Mouse (Mus musculus) ES-E14 (cell line): ENCODE measurements around the gene Tsga10ip.

ENCODE experiments used
- ZC3H11A ChIP-seq: IDR thresholded peaks from 2 replicates; pipeline ENCODE4 v1.6.1; 2012; ENCODE audit warnings: low read depth, mild to moderate bottlenecking, inconsistent platforms, low read length, borderline replicate concordance
- ZNF384 ChIP-seq: IDR thresholded peaks from 2 replicates; pipeline ENCODE4 v1.6.1; 2012; ENCODE audit warnings: low read depth, low read length, inconsistent platforms

DNA sequence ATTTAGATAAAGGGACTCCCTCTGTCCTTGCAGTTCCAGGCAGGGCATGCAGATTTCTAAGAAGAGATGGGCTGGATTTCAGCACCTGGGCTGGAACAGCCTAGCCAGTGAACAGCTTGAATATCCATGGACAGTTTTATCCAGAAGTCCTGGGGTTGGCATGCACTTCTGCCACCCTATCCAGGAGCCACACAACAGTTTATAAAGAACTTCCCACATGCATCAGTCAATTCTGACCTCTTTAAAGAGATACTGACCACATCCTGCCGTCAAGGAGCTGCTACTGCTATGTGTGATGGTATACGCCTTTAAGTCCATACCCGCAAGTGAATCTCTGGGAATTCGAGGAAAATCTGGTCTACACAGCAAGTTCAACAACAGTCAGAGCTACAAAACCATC lies 26.9 kb upstream of the Tsga10ip start:
- no peak for TF ChIP-seq ZNF384
- TF ChIP-seq ZC3H11A = no peak
